Mouse (Mus musculus): ENCODE results near the gene Pctp.

GRCm38 (mm10) chr11:90000666-90001065 lies 2.0 kb downstream of the Pctp start:
- TF ChIP-seq POLR2AphosphoS2 (IDR thresholded peaks at IDR 0.05; ENCODE audit: low read depth, low read length) (no peak), CTCF (conservative IDR thresholded peaks at IDR 0.05 in 1 of 2, IDR thresholded peaks at IDR 0.05 in 1 of 2; ENCODE audit: low read depth in 2 of 2, low read length in 2 of 2) (no peak), GABPA (IDR thresholded peaks at IDR 0.05; ENCODE audit: insufficient replicate concordance, low read depth, low read length) (no peak)

Data from CH12.LX (cell line).